Mouse (Mus musculus): Measurements from ENCODE around the gene Nat8l.

- TF ChIP-seq MAFK (IDR thresholded peaks at IDR 0.05; ENCODE audit: insufficient read depth, low read depth, low read length) (no peak), ZNF384 (IDR thresholded peaks at IDR 0.05; ENCODE audit: low read depth, low read length) (no peak)
These were observed 39.9 kb upstream of the Nat8l start for GRCm38 (mm10) chr5:33955868-33956267.
